Mouse (Mus musculus): ENCODE results near the gene Hoxa6. TPM values are rescaled to one million over a fixed set of nuclear protein-coding genes. Genes with fewer than 3 reads are reported as not detected.

The Hoxa6 gene
- total and polyA plus RNA-seq, 2 experiments = not detected

- no peaks in the 10 kb centered on the region; the same call in 1 of the 2 replicates for H3K4me1 ChIP-seq (ENCODE audit: control insufficient read depth, insufficient read depth, low read length)
- no peaks in the 10 kb centered on the region for H3K36me3 ChIP-seq (ENCODE audit: control insufficient read depth, insufficient read depth, low read length)
- H3K79me2 ChIP-seq (ENCODE audit: control insufficient read depth, insufficient read depth, low read length) = no peaks in the 10 kb centered on the region
- DNase-seq (ENCODE audit: extremely low read depth, low read depth, low spot score) = no peak
- H3K27ac ChIP-seq (replicated peaks; ENCODE audit: insufficient read depth, low read depth, low read length) = peak overlapping the region; percentile 63
- 8% methylated on average over 14 of the region's 14 CpGs for WGBS
- no peak overlapping the region for H3K4me3 ChIP-seq (ENCODE audit: insufficient read depth, low read depth, low read length)
- TF ChIP-seq CTCF (IDR thresholded peaks at IDR 0.05; ENCODE audit: low read depth, low read length) (no peak), POLR2A (IDR thresholded peaks at IDR 0.05; ENCODE audit: extremely low read depth, insufficient read depth, low read length) (no peak)
- H3K9ac ChIP-seq (ENCODE audit: low read depth, low read length) = peak overlapping the region; percentile 44
- peaks cover 29% of the 10 kb centered on the region; the same call in 1 of the 2 replicates for H3K27me3 ChIP-seq (ENCODE audit: control insufficient read depth, insufficient read depth, low read length)
These were observed 45.7 kb downstream of the Hoxa6 start for GRCm38 (mm10) chr6:52162611-52163365.

- Histone ChIP-seq H3K4me1 (ENCODE audit: control insufficient read depth, insufficient read depth, low read length) (no peaks in the 10 kb centered on the region), H3K79me2 (ENCODE audit: control insufficient read depth, insufficient read depth, low read length) (no peaks in the 10 kb centered on the region), H3K4me3 (ENCODE audit: insufficient read depth, low read depth, low read length) (no peak overlapping the region), H3K27ac (replicated peaks; ENCODE audit: insufficient read depth, low read depth, low read length) (no peak overlapping the region), H3K27me3 (ENCODE audit: control insufficient read depth, insufficient read depth, low read length) (peaks cover 26% of the 10 kb centered on the region; the same call in 1 of the 2 replicates), H3K9ac (ENCODE audit: low read depth, low read length) (no peak overlapping the region), H3K36me3 (ENCODE audit: control insufficient read depth, insufficient read depth, low read length) (no peaks in the 10 kb centered on the region)
- TF ChIP-seq POLR2A (IDR thresholded peaks at IDR 0.05; ENCODE audit: extremely low read depth, insufficient read depth, low read length) = no peak
- no peak for TF ChIP-seq CTCF (IDR thresholded peaks at IDR 0.05; ENCODE audit: low read depth, low read length)
- WGBS = 16% methylated on average over 1 of the region's 1 CpGs
- DNase-seq (ENCODE audit: extremely low read depth, low read depth, low spot score) = no peak
These were observed 46.5 kb downstream of the Hoxa6 start for GRCm38 (mm10) chr6:52162093-52162380.

- Histone ChIP-seq H3K4me3 (ENCODE audit: insufficient read depth, low read depth, low read length) (0 out of 2 replicates have a peak overlapping the region, but pooled peaks have one; percentile 18), H3K79me2 (ENCODE audit: control insufficient read depth, insufficient read depth, low read length) (no peaks in the 10 kb centered on the region), H3K27ac (replicated peaks; ENCODE audit: insufficient read depth, low read depth, low read length) (peak overlapping the region; percentile 57), H3K27me3 (ENCODE audit: control insufficient read depth, insufficient read depth, low read length) (peaks cover 29% of the 10 kb centered on the region; the same call in 1 of the 2 replicates), H3K4me1 (ENCODE audit: control insufficient read depth, insufficient read depth, low read length) (no peaks in the 10 kb centered on the region), H3K36me3 (ENCODE audit: control insufficient read depth, insufficient read depth, low read length) (no peaks in the 10 kb centered on the region), H3K9ac (ENCODE audit: low read depth, low read length) (no peak overlapping the region)
- TF ChIP-seq POLR2A (IDR thresholded peaks at IDR 0.05; ENCODE audit: extremely low read depth, insufficient read depth, low read length) = no peak
- TF ChIP-seq CTCF (IDR thresholded peaks at IDR 0.05; ENCODE audit: low read depth, low read length) = no peak
- DNase-seq (ENCODE audit: extremely low read depth, low read depth, low spot score) = no peak
- 11% methylated on average over 8 of the region's 8 CpGs for WGBS
These were observed 47.0 kb downstream of the Hoxa6 start for GRCm38 (mm10) chr6:52161336-52162092.

- H3K36me3 ChIP-seq (ENCODE audit: control insufficient read depth, insufficient read depth, low read length) = no peaks in the 10 kb centered on the region
- TF ChIP-seq POLR2A (IDR thresholded peaks at IDR 0.05; ENCODE audit: extremely low read depth, insufficient read depth, low read length) (no peak), CTCF (IDR thresholded peaks at IDR 0.05; ENCODE audit: low read depth, low read length) (no peak)
- peak overlapping the region; percentile 57 for H3K27ac ChIP-seq (replicated peaks; ENCODE audit: insufficient read depth, low read depth, low read length)
- no peaks in the 10 kb centered on the region for H3K79me2 ChIP-seq (ENCODE audit: control insufficient read depth, insufficient read depth, low read length)
- H3K4me1 ChIP-seq (ENCODE audit: control insufficient read depth, insufficient read depth, low read length) = no peaks in the 10 kb centered on the region
- 5% methylated on average over 30 of the region's 30 CpGs for WGBS
- no peak for DNase-seq (ENCODE audit: extremely low read depth, low read depth, low spot score)
- H3K4me3 ChIP-seq (ENCODE audit: insufficient read depth, low read depth, low read length) = peak overlapping the region; percentile 40; the same call in 1 of the 2 replicates
- H3K27me3 ChIP-seq (ENCODE audit: control insufficient read depth, insufficient read depth, low read length) = peaks cover 30% of the 10 kb centered on the region; the same call in 1 of the 2 replicates
- peak overlapping the region; percentile 16 for H3K9ac ChIP-seq (ENCODE audit: low read depth, low read length)
These were observed 47.8 kb downstream of the Hoxa6 start for GRCm38 (mm10) chr6:52160511-52161335.

- Histone ChIP-seq H3K27me3 (ENCODE audit: control insufficient read depth, insufficient read depth, low read length) (peaks cover 28% of the 10 kb centered on the region; the same call in 1 of the 2 replicates), H3K9ac (ENCODE audit: low read depth, low read length) (no peak overlapping the region), H3K27ac (replicated peaks; ENCODE audit: insufficient read depth, low read depth, low read length) (no peak overlapping the region), H3K79me2 (ENCODE audit: control insufficient read depth, insufficient read depth, low read length) (no peaks in the 10 kb centered on the region), H3K4me1 (ENCODE audit: control insufficient read depth, insufficient read depth, low read length) (no peaks in the 10 kb centered on the region), H3K36me3 (ENCODE audit: control insufficient read depth, insufficient read depth, low read length) (no peaks in the 10 kb centered on the region), H3K4me3 (ENCODE audit: insufficient read depth, low read depth, low read length) (peak overlapping the region; percentile 5; the same call in 1 of the 2 replicates)
- TF ChIP-seq POLR2A (IDR thresholded peaks at IDR 0.05; ENCODE audit: extremely low read depth, insufficient read depth, low read length) (no peak), CTCF (IDR thresholded peaks at IDR 0.05; ENCODE audit: low read depth, low read length) (no peak)
- 5% methylated on average over 9 of the region's 9 CpGs for WGBS
- peak; percentile 29 for DNase-seq (ENCODE audit: extremely low read depth, low read depth, low spot score)
These were observed 48.5 kb downstream of the Hoxa6 start for GRCm38 (mm10) chr6:52159979-52160378.
